Mouse (Mus musculus) splenic B cell, adult 2 months (primary cell): Measurements from ENCODE around the gene Tbc1d21.

Experiments used
- DNase-seq: peaks from one replicate; pipeline ENCODE4 v3.0.0-alpha.2; 2011; ENCODE audit warnings: low read depth, low spot score
- H3K27me3 ChIP-seq: 2 replicates; pipeline ENCODE4 v1.6.1; 2012; ENCODE audit warnings: mild to moderate bottlenecking, low read length, moderate library complexity, mixed read lengths; ENCODE audit not compliant: control insufficient read depth, poor library complexity, insufficient read depth, severe bottlenecking
- H3K36me3 ChIP-seq: 2 replicates; pipeline ENCODE4 v1.6.1; 2012; ENCODE audit warnings: mild to moderate bottlenecking, low read length, moderate library complexity, mixed read lengths; ENCODE audit not compliant: control insufficient read depth, poor library complexity, insufficient read depth, severe bottlenecking

Gene Tbc1d21

GRCm38 (mm10) chr9:58361956-58362355, 8.3 kb downstream of the Tbc1d21 start:
- no peaks in the 10 kb centered on the region for H3K36me3 ChIP-seq
- H3K27me3 ChIP-seq = no peaks in the 10 kb centered on the region
- no peak for DNase-seq

GRCm38 (mm10) chr9:58361373-58361772, 8.9 kb downstream of the Tbc1d21 start:
- DNase-seq = no peak
- H3K27me3 ChIP-seq = no peaks in the 10 kb centered on the region
- no peaks in the 10 kb centered on the region for H3K36me3 ChIP-seq

- H3K27me3 ChIP-seq = 0 out of 2 replicates have a peak, but pooled peaks cover 1% of the 10 kb centered on the region
- DNase-seq = no peak
These were observed 14.8 kb downstream of the Tbc1d21 start for GRCm38 (mm10) chr9:58355262-58356050.

GRCm38 (mm10) chr9:58354701-58355100, 15.6 kb downstream of the Tbc1d21 start:
- no peak for DNase-seq

More at GRCm38 (mm10) chr9:58355262-58356050, 14.8 kb downstream of the Tbc1d21 start:
- H3K36me3 ChIP-seq = no peaks in the 10 kb centered on the region

GRCm38 (mm10) chr9:58353224-58353623, 17.0 kb downstream of the Tbc1d21 start:
- DNase-seq = no peak
- no peaks in the 10 kb centered on the region for H3K36me3 ChIP-seq
- 0 out of 2 replicates have a peak, but pooled peaks cover 1% of the 10 kb centered on the region for H3K27me3 ChIP-seq

More at GRCm38 (mm10) chr9:58354701-58355100, 15.6 kb downstream of the Tbc1d21 start:
- H3K27me3 ChIP-seq = 0 out of 2 replicates have a peak, but pooled peaks cover 1% of the 10 kb centered on the region
- no peaks in the 10 kb centered on the region for H3K36me3 ChIP-seq

- Histone ChIP-seq H3K27me3 (no peaks in the 10 kb centered on the region), H3K36me3 (no peaks in the 10 kb centered on the region)
- no peak for DNase-seq
These were observed 22.5 kb downstream of the Tbc1d21 start for GRCm38 (mm10) chr9:58347795-58348194.

GRCm38 (mm10) chr9:58346498-58346897, 23.8 kb downstream of the Tbc1d21 start:
- Histone ChIP-seq H3K27me3 (no peaks in the 10 kb centered on the region), H3K36me3 (no peaks in the 10 kb centered on the region)
- DNase-seq = no peak

GRCm38 (mm10) chr9:58345963-58346362, 24.3 kb downstream of the Tbc1d21 start:
- Histone ChIP-seq H3K36me3 (no peaks in the 10 kb centered on the region), H3K27me3 (no peaks in the 10 kb centered on the region)
- DNase-seq = no peak

- H3K27me3 ChIP-seq = no peaks in the 10 kb centered on the region
- H3K36me3 ChIP-seq = no peaks in the 10 kb centered on the region
- DNase-seq = no peak
These were observed 28.5 kb downstream of the Tbc1d21 start for GRCm38 (mm10) chr9:58341795-58342194.

- DNase-seq = no peak
- no peaks in the 10 kb centered on the region for H3K36me3 ChIP-seq
- no peaks in the 10 kb centered on the region; the same call in 1 of the 2 replicates for H3K27me3 ChIP-seq
These were observed 33.5 kb downstream of the Tbc1d21 start for GRCm38 (mm10) chr9:58336650-58337281.

- Histone ChIP-seq H3K36me3 (no peaks in the 10 kb centered on the region), H3K27me3 (no peaks in the 10 kb centered on the region; the same call in 1 of the 2 replicates)
- no peak for DNase-seq
These were observed 39.0 kb downstream of the Tbc1d21 start for GRCm38 (mm10) chr9:58331276-58331675.

- no peaks in the 10 kb centered on the region; the same call in 1 of the 2 replicates for H3K27me3 ChIP-seq
- DNase-seq = peak; percentile 16
- no peaks in the 10 kb centered on the region for H3K36me3 ChIP-seq
These were observed 40.0 kb downstream of the Tbc1d21 start for GRCm38 (mm10) chr9:58330293-58330692.

GRCm38 (mm10) chr9:58327382-58327781, 42.9 kb downstream of the Tbc1d21 start:
- no peaks in the 10 kb centered on the region for H3K27me3 ChIP-seq
- DNase-seq = no peak
- no peaks in the 10 kb centered on the region for H3K36me3 ChIP-seq

- H3K36me3 ChIP-seq = no peaks in the 10 kb centered on the region
- no peaks in the 10 kb centered on the region for H3K27me3 ChIP-seq
- DNase-seq = no peak
These were observed 43.6 kb downstream of the Tbc1d21 start for GRCm38 (mm10) chr9:58326477-58327180.

GRCm38 (mm10) chr9:58321681-58322080, 48.6 kb downstream of the Tbc1d21 start:
- H3K36me3 ChIP-seq = no peaks in the 10 kb centered on the region
- peak; percentile 11 for DNase-seq
- no peaks in the 10 kb centered on the region for H3K27me3 ChIP-seq
